Mouse (Mus musculus) heart, embryonic 10.5 days (tissue): ENCODE measurements around the gene Rdh13. TPM values are rescaled to one million over a fixed set of nuclear protein-coding genes. Genes with fewer than 3 reads are reported as not detected.

Source experiments
- DNase-seq: peaks from one replicate; pipeline ENCODE4 v3.0.0-alpha.2; 2017; ENCODE audit warnings: low spot score
- H3K27ac ChIP-seq: fragments of 300-500 bp; sonication (generic); 2 replicates; pipeline ENCODE4 v1.5.1; 2016; ENCODE audit warnings: mild to moderate bottlenecking
- H3K27me3 ChIP-seq: fragments of 300-500 bp; sonication (generic); 2 replicates; pipeline ENCODE4 v1.6.1; 2016; ENCODE audit warnings: mild to moderate bottlenecking; ENCODE audit not compliant: poor library complexity, insufficient read depth, severe bottlenecking
- H3K36me3 ChIP-seq: fragments of 300-500 bp; sonication (generic); 2 replicates; pipeline ENCODE4 v1.6.1; 2016; ENCODE audit warnings: mild to moderate bottlenecking, moderate library complexity
- H3K4me1 ChIP-seq: fragments of 300-500 bp; sonication (generic); 2 replicates; pipeline ENCODE4 v1.6.1; 2016; ENCODE audit warnings: mild to moderate bottlenecking
- H3K4me3 ChIP-seq: fragments of 300-500 bp; sonication (generic); 2 replicates; pipeline ENCODE4 v1.5.1; 2016; ENCODE audit warnings: mild to moderate bottlenecking, moderate library complexity
- H3K9me3 ChIP-seq: fragments of 300-500 bp; sonication (generic); 2 replicates; pipeline ENCODE4 v1.6.1; 2016; ENCODE audit warnings: mild to moderate bottlenecking, moderate library complexity
- whole genome bisulfite sequencing: fragments of 180-500 bp; shearing (Covaris S2); methylation state at CpG from one replicate; pipeline ENCODE4 v1.1.7; 2016; 5-methylcytosine and 5-hydroxymethylcytosine counted together
- polyA plus RNA-seq: library from polyadenylated mRNA; unstranded; fragments of >200 nt; fragmentation: Nextera tagmentation; extraction: Ambion mirVana; gene quantifications from 2 replicates; pipeline ENCODE4 v1.2.1, GENCODE M21; 2016

The Rdh13 gene
- polyA plus RNA-seq, 1 experiment from 2014 or later, result 32.9 TPM

DNA sequence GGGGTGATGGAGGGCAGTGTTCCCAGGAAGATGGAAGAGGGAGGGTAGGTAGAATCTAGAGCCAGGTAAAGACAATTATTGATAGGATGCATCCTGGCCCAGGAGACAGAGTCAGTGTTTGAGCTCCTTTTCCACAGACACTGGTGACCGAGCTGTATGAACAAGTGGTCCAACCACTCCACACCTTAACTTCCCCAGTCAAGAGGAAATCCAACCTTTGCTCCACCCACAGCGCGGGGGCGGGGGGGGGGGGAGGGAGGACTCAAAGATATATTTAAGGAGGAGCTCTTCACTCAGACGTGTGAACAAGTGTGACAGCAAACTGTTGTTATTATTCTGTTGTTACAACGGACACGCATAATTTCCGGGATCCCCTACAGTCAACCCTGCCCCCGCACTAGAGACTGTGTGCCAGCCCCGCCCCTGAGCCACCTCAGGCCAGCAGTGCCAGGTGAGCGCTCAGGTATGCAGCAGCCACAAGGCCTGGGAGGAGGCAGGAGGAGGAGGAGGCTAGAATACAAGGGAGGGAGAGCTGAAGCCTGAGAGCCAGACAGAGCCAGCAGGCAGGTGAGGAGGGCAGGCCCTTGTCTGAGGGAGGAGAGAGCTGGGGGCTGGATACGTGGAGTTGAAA, 18.9 kb upstream of the Rdh13 start:
- H3K4me3 ChIP-seq, result no peak overlapping the region
- H3K27me3 ChIP-seq, result peaks cover 14% of the 10 kb centered on the region
- DNase-seq, result no peak
- no peaks in the 10 kb centered on the region for H3K4me1 ChIP-seq
- 8% methylated on average over 12 of the region's 12 CpGs for WGBS
- H3K36me3 ChIP-seq, result no peaks in the 10 kb centered on the region
- H3K27ac ChIP-seq, result no peak overlapping the region
- no peaks in the 10 kb centered on the region for H3K9me3 ChIP-seq

DNA sequence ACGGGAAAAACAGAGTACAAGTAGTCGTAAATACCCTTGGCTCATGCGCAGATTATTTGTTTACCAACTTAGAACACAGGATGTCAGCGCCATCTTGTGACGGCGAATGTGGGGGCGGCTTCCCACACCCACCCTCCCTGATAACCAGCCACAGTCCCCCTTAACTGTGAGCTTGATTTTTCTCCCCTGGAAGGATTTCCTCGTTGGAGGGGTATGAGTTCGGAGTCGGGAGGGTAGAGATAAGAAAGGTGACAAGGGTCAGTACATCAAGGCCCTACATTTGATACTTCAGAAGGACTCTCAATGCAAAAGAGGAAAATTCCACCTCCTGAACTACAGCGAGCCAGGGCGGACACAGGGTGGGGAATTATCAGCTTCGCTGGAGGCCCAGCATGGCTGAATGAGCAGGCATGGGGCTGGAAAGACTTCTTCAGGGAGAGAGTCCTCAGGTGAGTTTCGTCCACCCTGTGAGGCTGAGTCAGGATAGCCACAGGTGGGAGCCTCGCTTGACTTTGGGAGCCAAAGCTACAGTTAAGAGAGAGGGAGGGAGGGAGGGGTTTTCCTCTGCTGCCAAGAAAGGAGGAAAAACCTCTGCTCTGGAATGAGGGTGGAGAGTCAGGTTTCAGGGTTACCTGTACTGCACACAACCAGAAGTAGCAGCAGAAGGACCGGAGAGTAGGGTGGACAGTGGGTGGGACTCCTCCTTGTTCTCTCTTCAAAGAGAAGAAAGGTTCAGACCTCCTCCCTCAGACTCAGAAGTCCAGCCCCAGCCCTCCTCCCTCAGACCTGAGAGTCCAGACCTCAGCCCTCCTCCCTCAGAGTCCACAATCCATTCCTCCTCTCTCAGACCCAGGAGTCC, 15.4 kb upstream of the Rdh13 start, which contains the start of gene Eps8l1:
Gene Eps8l1 (plus strand): TSS at position 99 of the 859 bp plus-strand sequence.
- H3K27ac ChIP-seq, result peak within 1 kb of the TSS; percentile 67
- no peaks in the 10 kb centered on the region for H3K9me3 ChIP-seq
- WGBS, result 66% methylated on average over 14 of the region's 16 CpGs
- H3K36me3 ChIP-seq, result no peaks in the 10 kb centered on the region
- DNase-seq, result no peak
- peak within 1 kb of the TSS; percentile 35 for H3K4me3 ChIP-seq
- H3K27me3 ChIP-seq, result no peaks in the 10 kb centered on the region
- H3K4me1 ChIP-seq, result no peaks in the 10 kb centered on the region

DNA sequence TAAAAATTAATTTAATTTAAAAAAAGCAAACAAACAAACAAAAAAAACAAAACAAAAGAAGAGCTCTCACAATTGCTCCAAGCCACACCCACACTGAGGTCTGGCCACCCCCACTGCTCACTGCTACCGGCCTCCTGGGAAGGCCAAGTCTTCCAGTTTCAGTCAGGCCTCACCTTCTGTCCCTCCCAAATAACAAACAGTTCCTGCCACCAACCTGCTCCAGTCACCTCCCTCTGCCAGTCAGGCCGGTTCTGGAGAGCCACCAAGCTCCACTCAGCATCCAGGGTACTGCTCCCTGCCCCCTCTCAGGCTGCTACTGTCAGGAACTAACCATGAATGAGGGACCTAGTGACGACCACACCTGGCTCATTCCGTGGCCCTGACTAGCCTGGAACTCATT, 7.2 kb upstream of the Rdh13 start:
- 21% methylated on average over 4 of the region's 4 CpGs for WGBS
- Histone ChIP-seq H3K27ac (no peak overlapping the region), H3K4me1 (peaks cover 4% of the 10 kb centered on the region; the same call in 1 of the 2 replicates), H3K36me3 (no peaks in the 10 kb centered on the region), H3K27me3 (no peaks in the 10 kb centered on the region), H3K9me3 (no peaks in the 10 kb centered on the region), H3K4me3 (no peak overlapping the region)
- no peak for DNase-seq

DNA sequence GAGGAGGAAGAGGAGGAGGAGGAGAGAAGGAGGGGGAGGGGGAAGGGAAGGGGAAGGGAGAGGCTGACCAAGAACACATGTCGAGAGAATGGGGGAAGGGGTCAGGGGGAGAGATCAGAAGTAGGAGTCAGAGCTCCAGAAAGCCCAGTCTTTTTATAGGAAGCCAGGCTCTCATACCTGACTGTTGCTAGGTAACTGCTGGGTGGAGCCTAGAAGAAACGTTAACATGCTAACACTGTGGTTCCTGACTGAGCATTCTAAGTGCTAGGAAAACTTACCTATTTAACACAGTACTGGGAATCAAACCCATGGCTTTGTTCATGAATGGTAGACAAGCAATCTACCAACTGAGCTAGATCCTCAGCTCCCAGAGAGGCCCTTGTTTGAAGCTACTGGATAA, 3.8 kb upstream of the Rdh13 start:
- no peak overlapping the region for H3K27ac ChIP-seq
- no peaks in the 10 kb centered on the region for H3K9me3 ChIP-seq
- H3K36me3 ChIP-seq, result peaks cover 3% of the 10 kb centered on the region
- peaks cover 9% of the 10 kb centered on the region; the same call in 1 of the 2 replicates for H3K4me1 ChIP-seq
- H3K27me3 ChIP-seq, result no peaks in the 10 kb centered on the region
- WGBS, result 21% methylated on average over 2 of the region's 2 CpGs
- DNase-seq, result no peak
- H3K4me3 ChIP-seq, result no peak overlapping the region

DNA sequence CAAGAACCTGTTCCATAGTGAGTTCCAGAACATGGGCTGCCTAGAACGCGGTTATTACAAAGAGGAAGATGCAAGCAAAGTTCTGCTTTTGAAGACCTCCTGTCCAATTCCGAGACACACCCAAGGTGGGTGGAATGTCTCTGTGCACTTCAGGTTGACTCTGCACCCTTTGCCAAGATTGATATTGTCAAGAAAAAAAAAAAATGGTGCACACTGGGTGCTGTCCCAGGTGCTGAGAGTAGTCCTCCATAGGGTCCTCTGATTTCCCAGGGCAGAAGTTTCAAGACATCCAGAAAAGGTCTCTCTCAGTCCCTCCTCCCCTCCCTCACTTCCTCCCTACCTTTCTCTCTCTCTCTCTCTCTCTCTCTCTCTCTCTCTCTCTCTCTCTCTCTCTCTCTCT, 3.0 kb upstream of the Rdh13 start:
- 85% methylated on average over 3 of the region's 3 CpGs for WGBS
- no peak for DNase-seq
- Histone ChIP-seq H3K4me3 (no peak overlapping the region), H3K9me3 (no peaks in the 10 kb centered on the region), H3K4me1 (peaks cover 9% of the 10 kb centered on the region; the same call in 1 of the 2 replicates), H3K27me3 (no peaks in the 10 kb centered on the region), H3K27ac (no peak overlapping the region), H3K36me3 (peaks cover 11% of the 10 kb centered on the region)

DNA sequence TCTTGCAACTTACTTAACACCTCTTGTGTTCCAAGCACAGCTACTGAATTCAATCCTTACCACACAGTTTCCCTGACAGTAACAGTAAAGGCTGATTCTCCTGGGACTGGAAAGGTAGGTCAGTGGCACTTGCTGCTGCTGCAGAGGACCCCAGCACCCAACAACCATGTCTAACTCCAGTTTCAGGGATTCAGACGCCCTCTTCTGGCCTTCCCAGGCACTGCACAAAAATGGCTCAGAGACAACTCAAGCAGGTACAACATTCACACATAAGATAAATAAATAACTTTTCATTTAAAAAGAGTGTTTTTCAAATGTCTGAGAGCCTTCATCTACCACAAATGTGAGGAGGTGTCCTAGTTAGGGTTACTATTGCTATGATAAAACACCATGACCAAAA, 1.7 kb upstream of the Rdh13 start:
- WGBS, result 6% methylated on average over 1 of the region's 1 CpGs
- no peaks in the 10 kb centered on the region for H3K9me3 ChIP-seq
- H3K36me3 ChIP-seq, result peaks cover 24% of the 10 kb centered on the region
- H3K27ac ChIP-seq, result no peak overlapping the region
- H3K4me1 ChIP-seq, result 0 out of 2 replicates have a peak, but pooled peaks cover 5% of the 10 kb centered on the region
- no peak overlapping the region for H3K4me3 ChIP-seq
- H3K27me3 ChIP-seq, result no peaks in the 10 kb centered on the region
- DNase-seq, result no peak

DNA sequence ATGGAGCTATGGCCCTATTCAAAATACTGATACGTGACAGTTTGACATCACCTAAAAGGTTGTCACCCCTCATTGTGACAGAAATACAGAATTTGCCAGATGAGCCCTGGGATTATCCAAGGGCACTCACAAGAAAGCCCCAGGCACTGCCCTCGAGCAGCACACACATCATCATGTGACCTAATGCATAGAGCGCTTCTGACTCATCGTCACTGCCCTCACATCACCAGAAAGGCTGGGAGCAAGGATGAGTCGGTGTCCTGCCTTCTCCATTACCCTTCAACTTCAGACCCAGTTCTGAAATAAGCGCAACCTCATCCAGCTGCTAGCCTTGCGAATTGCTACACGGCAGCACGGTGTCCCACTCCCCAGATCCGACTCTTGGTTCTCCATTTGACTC, 4.9 kb downstream of the Rdh13 start:
- no peak for DNase-seq
- Histone ChIP-seq H3K9me3 (no peaks in the 10 kb centered on the region), H3K36me3 (peaks cover 84% of the 10 kb centered on the region), H3K27ac (no peak overlapping the region), H3K4me3 (no peak overlapping the region), H3K4me1 (0 out of 2 replicates have a peak, but pooled peaks cover 5% of the 10 kb centered on the region), H3K27me3 (no peaks in the 10 kb centered on the region)
- WGBS, result 90% methylated on average over 10 of the region's 10 CpGs

DNA sequence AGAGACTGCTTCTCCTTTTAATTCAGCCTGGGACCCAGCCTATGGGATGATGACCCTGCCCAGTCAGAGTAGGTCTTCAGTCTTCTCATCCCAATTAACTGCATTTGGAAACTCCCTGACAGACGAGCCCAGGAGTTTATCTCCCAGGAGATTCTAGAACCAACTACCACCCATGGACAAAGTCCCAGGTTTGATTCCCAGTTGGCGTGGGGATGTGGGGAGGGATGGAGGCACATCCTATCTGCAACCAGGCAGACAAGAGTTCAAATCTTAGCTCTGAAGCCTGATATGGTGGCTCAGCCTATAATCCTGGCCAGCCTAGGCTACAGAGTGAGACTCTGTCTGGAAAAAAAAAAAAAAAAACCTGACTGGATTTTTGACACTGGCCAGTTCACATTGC, 7.7 kb downstream of the Rdh13 start:
- WGBS, result 84% methylated on average over 2 of the region's 2 CpGs
- Histone ChIP-seq H3K4me3 (no peak overlapping the region), H3K9me3 (no peaks in the 10 kb centered on the region), H3K4me1 (no peaks in the 10 kb centered on the region), H3K27ac (no peak overlapping the region), H3K27me3 (no peaks in the 10 kb centered on the region), H3K36me3 (peaks cover 95% of the 10 kb centered on the region)
- peak; percentile 51 for DNase-seq

DNA sequence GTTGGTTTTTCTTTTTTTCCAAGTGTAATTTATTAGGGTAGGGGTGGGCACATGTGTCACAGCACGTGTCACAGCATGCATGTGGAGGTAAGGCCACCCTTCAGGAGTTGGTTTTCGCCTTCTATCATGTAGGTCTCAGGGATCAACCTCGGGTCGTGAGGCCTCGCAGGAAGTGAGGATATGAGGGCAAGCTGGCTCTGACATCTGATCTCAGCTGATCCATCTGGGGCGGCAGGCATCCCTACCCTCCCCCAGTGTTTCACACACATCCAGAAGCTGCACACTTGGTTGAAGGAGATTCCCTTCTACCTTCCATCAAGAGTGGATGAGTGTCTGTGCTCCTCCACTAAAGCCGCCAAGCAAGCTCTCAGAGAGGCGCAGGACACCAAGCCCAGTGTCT, 13.4 kb downstream of the Rdh13 start:
- DNase-seq, result peak; percentile 66
- Histone ChIP-seq H3K36me3 (peaks cover 95% of the 10 kb centered on the region), H3K4me3 (no peak overlapping the region), H3K4me1 (no peaks in the 10 kb centered on the region), H3K27me3 (no peaks in the 10 kb centered on the region), H3K9me3 (no peaks in the 10 kb centered on the region), H3K27ac (no peak overlapping the region)
- 91% methylated on average over 8 of the region's 8 CpGs for WGBS

DNA sequence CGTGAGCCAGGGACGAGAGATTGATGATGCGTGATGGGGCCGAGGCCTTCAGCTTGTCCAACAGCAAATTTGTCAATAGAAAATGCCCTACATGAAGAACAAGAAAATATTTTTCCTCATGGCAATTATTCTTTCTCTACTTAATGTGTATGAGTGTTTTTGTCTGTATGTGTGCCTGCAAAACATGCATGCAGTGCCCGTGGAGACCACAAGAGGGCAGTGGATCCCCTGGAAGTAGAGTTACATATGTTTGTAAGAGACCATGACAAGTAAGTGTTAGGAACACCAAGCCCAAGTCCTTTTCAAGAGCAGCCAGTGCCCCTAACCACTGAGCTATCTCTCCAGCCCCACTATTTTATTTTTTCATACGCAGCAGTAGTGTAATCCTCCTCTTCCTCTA, 13.9 kb downstream of the Rdh13 start:
- Histone ChIP-seq H3K9me3 (no peaks in the 10 kb centered on the region), H3K36me3 (peaks cover 93% of the 10 kb centered on the region), H3K27me3 (no peaks in the 10 kb centered on the region), H3K27ac (no peak overlapping the region), H3K4me1 (no peaks in the 10 kb centered on the region), H3K4me3 (no peak overlapping the region)
- peak; percentile 79 for DNase-seq
- 77% methylated on average over 6 of the region's 6 CpGs for WGBS

DNA sequence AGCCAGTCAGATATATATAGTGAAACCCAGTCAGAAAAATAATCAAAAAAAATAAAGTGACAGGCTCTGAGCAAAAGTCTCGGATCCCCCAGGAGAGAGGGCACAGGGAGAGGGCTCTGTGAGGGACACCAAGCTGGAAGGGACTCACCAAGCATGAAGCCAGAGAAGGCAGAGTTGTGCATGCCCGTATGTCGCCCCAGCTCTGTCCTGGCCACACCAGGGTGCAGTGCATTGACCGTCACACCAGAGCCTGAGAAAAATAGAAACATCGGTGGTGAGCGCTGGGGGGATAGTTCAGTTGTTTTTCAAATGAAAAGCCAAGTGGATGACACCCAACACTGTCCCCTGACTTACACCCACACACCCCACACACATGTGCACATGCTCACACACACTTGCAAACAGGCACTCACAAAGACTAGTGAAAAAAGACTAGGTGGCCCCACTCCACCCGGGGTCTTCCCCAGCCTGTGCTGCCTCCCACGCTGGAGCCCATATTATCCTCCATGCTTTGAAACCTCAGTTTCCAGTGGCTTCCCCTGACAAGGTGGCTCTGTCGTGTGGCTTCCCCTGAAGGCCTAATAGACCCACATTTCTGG, 15.1 kb downstream of the Rdh13 start:
- H3K4me1 ChIP-seq, result no peaks in the 10 kb centered on the region
- H3K27me3 ChIP-seq, result no peaks in the 10 kb centered on the region
- no peak overlapping the region for H3K27ac ChIP-seq
- DNase-seq, result peak; percentile 68
- no peaks in the 10 kb centered on the region for H3K9me3 ChIP-seq
- H3K4me3 ChIP-seq, result no peak overlapping the region
- whole genome bisulfite sequencing, result 87% methylated on average over 9 of the region's 9 CpGs
- H3K36me3 ChIP-seq, result peaks cover 94% of the 10 kb centered on the region

DNA sequence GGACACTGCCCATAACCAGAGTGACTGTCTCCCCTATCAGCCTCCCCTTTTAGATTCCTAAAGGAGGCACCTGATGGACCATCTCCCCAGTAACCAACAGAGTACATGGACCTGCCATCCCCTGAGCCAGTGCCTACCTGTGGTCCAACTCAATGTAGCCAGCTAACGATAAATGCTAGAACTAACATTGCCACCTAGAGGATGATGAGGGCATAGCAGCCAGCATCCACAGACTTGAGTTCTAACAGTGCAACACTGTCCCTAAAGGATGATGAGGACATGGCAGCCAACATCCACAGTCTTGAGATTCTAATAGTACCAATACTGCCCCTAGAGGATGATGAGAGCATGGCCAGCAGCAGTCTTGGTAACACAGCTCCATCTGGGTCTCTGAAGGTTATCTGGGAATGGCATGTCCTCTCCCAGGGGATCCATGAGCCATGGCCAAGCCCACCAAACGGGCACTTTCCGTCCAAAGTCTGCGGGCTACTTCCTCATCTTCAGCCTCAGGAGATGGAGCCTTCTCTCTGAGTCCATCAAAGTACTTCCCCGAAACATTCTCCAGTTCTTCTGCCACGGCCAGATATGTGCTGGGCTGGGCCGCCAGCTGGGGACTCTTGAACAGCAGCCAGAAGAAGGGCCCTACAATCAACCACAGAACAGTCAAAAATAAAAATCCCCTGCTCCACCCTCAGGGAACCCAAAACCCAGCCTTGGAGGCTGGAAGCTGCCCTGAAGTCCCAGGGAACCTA, 18.1 kb downstream of the Rdh13 start:
- H3K4me1 ChIP-seq, result no peaks in the 10 kb centered on the region
- H3K36me3 ChIP-seq, result peaks cover 83% of the 10 kb centered on the region
- no peak overlapping the region for H3K27ac ChIP-seq
- no peak overlapping the region for H3K4me3 ChIP-seq
- 74% methylated on average over 7 of the region's 7 CpGs for WGBS
- H3K27me3 ChIP-seq, result no peaks in the 10 kb centered on the region
- H3K9me3 ChIP-seq, result no peaks in the 10 kb centered on the region
- DNase-seq, result peak; percentile 91
